Mouse (Mus musculus) cortical plate, adult 2 months (tissue): ENCODE results near the gene Wipf3.

Source experiments
- CTCF ChIP-seq: fragments of 200-500 bp; IDR thresholded peaks from 2 replicates; pipeline ENCODE4 v1.5.1; 2011; ENCODE audit warnings: mild to moderate bottlenecking, control low read depth, low read length; ENCODE audit not compliant: insufficient read depth; ENCODE audit errors: extremely low read depth
- POLR2A ChIP-seq: fragments of 200-500 bp; IDR thresholded peaks from 2 replicates; pipeline ENCODE4 v1.6.1; 2011; ENCODE audit warnings: mild to moderate bottlenecking, low read length, control low read depth; ENCODE audit not compliant: insufficient read depth; ENCODE audit errors: extremely low read depth

- TF ChIP-seq POLR2A: no peak
- no peak for TF ChIP-seq CTCF
Observed at GRCm38 (mm10) chr6:54552721-54553413, 123.5 kb downstream of the Wipf3 start.
